Mouse (Mus musculus): ENCODE data around the gene 4930572O03Rik. TPM values are rescaled to one million over a fixed set of nuclear protein-coding genes. Genes with fewer than 3 reads are reported as not detected.
"Not testable (repeated sequence)": the region's sequence is repeated elsewhere in the genome, so short reads cannot be mapped to it uniquely, and the experiment has no call there.

4930572O03Rik gene
- polyA plus RNA-seq, 1 experiment: not detected

DNA sequence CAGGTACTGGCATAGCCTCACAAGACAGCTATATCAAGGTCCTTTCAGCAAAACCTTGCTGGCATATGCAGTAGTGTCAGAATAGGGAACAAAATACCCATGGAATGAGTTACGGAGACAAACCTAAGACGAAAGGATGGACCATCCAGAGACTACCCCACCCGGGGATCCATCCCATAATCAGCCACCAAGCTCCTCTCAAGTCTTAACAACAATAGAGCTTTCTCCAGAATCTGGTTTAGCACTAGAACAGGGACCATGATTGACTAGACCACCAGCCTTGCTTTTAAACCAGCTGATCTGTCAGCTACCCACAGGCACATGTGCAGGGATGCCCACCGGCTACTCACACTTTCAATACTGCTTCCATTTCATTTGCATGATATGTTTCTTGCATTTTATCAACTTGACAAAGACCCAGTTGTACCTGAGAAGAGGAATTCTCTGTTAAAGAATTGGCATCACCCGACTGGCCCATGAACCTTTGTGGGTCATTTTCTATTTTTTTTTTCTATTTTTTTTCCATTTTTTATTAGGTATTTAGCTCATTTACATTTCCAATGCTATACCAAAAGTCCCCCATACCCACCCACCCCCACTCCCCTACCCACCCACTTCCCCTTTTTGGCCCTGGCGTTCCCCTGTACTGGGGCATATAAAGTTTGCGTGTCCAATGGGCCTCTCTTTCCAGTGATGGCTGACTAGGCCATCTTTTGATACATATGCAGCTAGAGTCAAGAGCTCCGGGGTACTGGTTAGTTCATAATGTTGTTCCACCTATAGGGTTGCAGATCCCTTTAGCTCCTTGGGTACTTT, 17.8 kb upstream of the 4930572O03Rik start:
- not testable (repeated sequence) for H3K27me3 ChIP-seq (ENCODE audit: control insufficient read depth, insufficient read depth, insufficient read length); H3ac ChIP-seq (ENCODE audit: control insufficient read depth, insufficient read length); H3K36me3 ChIP-seq (ENCODE audit: control insufficient read depth, insufficient read depth); H3K79me2 ChIP-seq (ENCODE audit: control insufficient read depth, insufficient read depth); H3K4me3 ChIP-seq; H3K4me2 ChIP-seq (ENCODE audit: low read depth)

DNA sequence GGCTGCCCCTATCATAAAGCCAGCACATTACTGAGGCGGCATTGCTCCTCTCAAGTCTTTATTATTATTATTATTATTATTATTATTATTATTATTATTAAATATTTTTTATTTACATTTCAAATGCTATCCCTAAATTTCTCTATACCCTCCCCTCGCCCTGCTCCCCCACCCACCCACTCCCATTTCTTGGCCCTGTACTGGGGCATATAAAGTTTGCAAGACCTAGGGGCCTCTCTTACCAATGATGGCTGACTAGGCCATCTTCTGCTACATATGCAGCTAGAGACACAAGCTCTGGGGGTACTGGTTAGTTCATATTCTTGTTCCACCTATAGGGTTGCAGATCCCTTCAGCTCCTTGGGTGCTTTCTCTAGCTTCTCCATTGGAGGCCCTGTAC, 17.1 kb upstream of the 4930572O03Rik start:
- H3K79me2 ChIP-seq (ENCODE audit: control insufficient read depth, insufficient read depth); H3ac ChIP-seq (ENCODE audit: control insufficient read depth, insufficient read length); H3K27me3 ChIP-seq (ENCODE audit: control insufficient read depth, insufficient read depth, insufficient read length); H3K36me3 ChIP-seq (ENCODE audit: control insufficient read depth, insufficient read depth); H3K4me2 ChIP-seq (ENCODE audit: low read depth); H3K4me3 ChIP-seq: not testable (repeated sequence)

- not testable (repeated sequence) for H3K36me3 ChIP-seq (ENCODE audit: control insufficient read depth, insufficient read depth); H3K79me2 ChIP-seq (ENCODE audit: control insufficient read depth, insufficient read depth); H3K4me2 ChIP-seq (ENCODE audit: low read depth); H3K4me3 ChIP-seq; H3K27me3 ChIP-seq (ENCODE audit: control insufficient read depth, insufficient read depth, insufficient read length); H3ac ChIP-seq (ENCODE audit: control insufficient read depth, insufficient read length)
These were observed 13.9 kb upstream of the 4930572O03Rik start for GRCm38 (mm10) chr5:15670789-15671188.

DNA sequence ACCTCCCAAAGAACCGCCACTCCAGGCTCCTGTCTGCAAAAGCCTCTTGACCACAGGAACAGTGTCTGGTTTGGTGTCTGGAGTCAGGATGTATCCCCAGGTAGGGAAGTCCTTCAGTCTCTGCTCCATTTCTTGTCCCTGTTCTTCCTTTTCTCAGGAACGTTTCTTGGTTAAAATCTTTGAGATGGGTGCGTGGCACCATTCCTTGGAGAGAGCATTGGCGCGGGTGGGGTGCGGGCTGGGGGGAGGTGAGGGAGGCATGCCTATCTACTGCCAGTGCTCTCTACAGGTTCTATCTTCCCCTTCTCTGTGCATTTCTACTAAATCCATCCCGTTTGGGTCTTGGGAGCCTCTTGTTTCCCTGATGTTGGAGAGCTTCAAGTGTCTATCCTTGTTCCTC, 7.0 kb upstream of the 4930572O03Rik start:
- not testable (repeated sequence) for H3K36me3 ChIP-seq (ENCODE audit: control insufficient read depth, insufficient read depth); H3K79me2 ChIP-seq (ENCODE audit: control insufficient read depth, insufficient read depth); H3K4me2 ChIP-seq (ENCODE audit: low read depth); H3K4me3 ChIP-seq; H3K27me3 ChIP-seq (ENCODE audit: control insufficient read depth, insufficient read depth, insufficient read length); H3ac ChIP-seq (ENCODE audit: control insufficient read depth, insufficient read length)

DNA sequence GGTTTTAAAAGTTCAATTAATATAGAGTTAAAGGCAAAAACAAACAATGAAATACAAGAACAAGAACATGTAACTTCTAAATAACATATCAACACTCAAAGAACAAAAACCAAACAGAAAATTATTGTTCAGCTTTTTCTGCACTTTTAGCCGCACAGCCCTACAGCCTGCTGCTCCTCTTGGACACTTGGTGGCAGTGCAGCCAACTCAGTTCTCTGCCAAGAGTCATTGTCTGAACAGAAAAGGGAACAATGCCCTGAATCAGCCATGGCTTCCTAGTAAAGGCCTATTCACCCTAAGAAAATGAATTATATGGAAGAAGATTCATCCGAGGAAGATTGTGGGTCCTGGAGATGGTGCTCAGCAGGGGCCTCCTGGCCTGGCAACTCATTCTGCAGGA, 4.5 kb downstream of the 4930572O03Rik start:
- H3K79me2 ChIP-seq (ENCODE audit: control insufficient read depth, insufficient read depth); H3K4me2 ChIP-seq (ENCODE audit: low read depth); H3K27me3 ChIP-seq (ENCODE audit: control insufficient read depth, insufficient read depth, insufficient read length); H3K36me3 ChIP-seq (ENCODE audit: control insufficient read depth, insufficient read depth); H3K4me3 ChIP-seq; H3ac ChIP-seq (ENCODE audit: control insufficient read depth, insufficient read length): not testable (repeated sequence)

DNA sequence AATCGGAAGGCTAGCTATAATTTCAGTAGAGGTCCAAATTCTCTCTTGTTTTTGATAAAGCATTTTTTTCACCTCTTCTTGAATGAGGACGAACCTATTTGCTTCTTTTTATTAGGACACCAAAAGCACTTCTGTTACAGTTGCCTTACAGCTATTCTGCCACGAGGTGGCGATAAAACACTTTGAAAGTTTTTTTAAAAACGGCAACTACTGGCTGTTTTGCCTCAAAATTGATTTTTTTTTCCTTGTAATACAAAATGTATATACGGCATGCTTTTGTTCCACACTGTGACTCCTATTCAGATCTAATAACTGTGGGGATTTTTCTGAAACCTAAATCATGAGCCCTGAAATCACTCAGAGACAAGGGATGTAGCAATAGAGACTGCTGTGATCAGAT, 11.2 kb downstream of the 4930572O03Rik start:
- H3K4me2 ChIP-seq (ENCODE audit: low read depth); H3K27me3 ChIP-seq (ENCODE audit: control insufficient read depth, insufficient read depth, insufficient read length); H3ac ChIP-seq (ENCODE audit: control insufficient read depth, insufficient read length); H3K36me3 ChIP-seq (ENCODE audit: control insufficient read depth, insufficient read depth); H3K79me2 ChIP-seq (ENCODE audit: control insufficient read depth, insufficient read depth); H3K4me3 ChIP-seq: not testable (repeated sequence)

DNA sequence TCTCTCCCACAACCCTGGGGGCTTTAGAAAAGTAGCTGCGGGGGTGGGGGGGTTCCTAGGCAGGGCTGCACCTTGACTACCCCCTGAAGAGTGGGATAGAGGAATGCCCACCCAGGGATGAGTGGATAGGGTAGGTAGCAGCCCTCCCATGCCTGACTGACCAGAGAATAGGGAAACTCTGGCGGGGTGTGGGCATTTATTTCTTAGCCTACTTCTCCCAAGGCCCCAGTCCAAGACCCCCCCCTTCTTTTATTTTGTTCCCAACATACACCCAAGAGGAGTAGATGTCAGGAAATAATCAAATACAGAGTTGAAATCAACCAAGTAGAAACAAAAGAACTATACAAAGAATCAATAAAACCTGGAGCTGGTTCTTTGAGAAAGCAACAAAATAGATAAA, 19.2 kb downstream of the 4930572O03Rik start:
- not testable (repeated sequence) for H3K4me3 ChIP-seq; H3ac ChIP-seq (ENCODE audit: control insufficient read depth, insufficient read length); H3K27me3 ChIP-seq (ENCODE audit: control insufficient read depth, insufficient read depth, insufficient read length); H3K36me3 ChIP-seq (ENCODE audit: control insufficient read depth, insufficient read depth); H3K4me2 ChIP-seq (ENCODE audit: low read depth); H3K79me2 ChIP-seq (ENCODE audit: control insufficient read depth, insufficient read depth)

GRCm38 (mm10) chr5:15630068-15630467, 26.8 kb downstream of the 4930572O03Rik start:
- H3K79me2 ChIP-seq (ENCODE audit: control insufficient read depth, insufficient read depth); H3K27me3 ChIP-seq (ENCODE audit: control insufficient read depth, insufficient read depth, insufficient read length); H3K4me3 ChIP-seq; H3ac ChIP-seq (ENCODE audit: control insufficient read depth, insufficient read length); H3K4me2 ChIP-seq (ENCODE audit: low read depth); H3K36me3 ChIP-seq (ENCODE audit: control insufficient read depth, insufficient read depth): not testable (repeated sequence)

DNA sequence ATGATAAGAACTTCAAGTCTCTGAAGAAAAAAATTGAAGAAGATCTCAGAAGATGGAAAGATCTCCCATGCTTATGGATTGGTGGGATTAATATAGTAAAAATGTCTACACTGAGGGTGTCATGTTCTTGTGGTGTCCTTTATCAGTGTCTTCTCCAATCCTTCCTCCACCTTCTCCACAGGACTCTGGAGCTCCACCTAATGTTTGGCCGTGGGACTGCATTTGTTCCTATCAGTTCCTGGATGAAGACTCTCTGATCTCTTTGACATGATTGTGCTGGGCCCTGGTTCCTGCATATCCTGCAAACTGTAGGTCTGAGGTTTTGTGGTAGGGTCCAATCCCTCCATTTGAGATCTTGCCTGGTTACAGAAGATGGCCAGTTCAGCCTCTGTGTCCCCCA, 28.7 kb downstream of the 4930572O03Rik start:
- H3K27me3 ChIP-seq (ENCODE audit: control insufficient read depth, insufficient read depth, insufficient read length); H3K4me3 ChIP-seq; H3K36me3 ChIP-seq (ENCODE audit: control insufficient read depth, insufficient read depth); H3ac ChIP-seq (ENCODE audit: control insufficient read depth, insufficient read length); H3K4me2 ChIP-seq (ENCODE audit: low read depth); H3K79me2 ChIP-seq (ENCODE audit: control insufficient read depth, insufficient read depth): not testable (repeated sequence)

DNA sequence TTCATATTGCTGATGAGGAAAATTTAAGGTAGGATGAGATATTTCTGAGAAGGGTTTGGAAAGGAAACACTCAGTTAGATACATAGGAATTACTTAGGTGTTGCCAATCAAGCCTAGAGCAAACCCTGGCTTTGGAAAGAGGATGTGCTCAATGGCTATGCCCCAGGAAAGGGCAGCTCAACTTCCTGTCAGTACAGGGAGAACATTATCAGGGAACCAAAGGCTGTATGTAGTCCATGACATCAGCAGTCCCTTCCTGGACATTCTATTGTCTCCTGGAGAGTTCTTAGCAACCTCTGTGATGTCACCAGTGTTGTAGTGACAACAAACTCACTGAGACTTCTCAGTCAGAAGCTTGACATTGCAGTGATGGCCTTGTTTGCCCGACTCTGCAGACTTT, 38.1 kb downstream of the 4930572O03Rik start, which contains the start of gene Speer4d:
Gene Speer4d, plus strand, starts transcription at position 301 of the 400 bp plus-strand sequence.
- H3K4me3 ChIP-seq; H3K4me2 ChIP-seq (ENCODE audit: low read depth); H3K79me2 ChIP-seq (ENCODE audit: control insufficient read depth, insufficient read depth); H3K36me3 ChIP-seq (ENCODE audit: control insufficient read depth, insufficient read depth); H3K27me3 ChIP-seq (ENCODE audit: control insufficient read depth, insufficient read depth, insufficient read length); H3ac ChIP-seq (ENCODE audit: control insufficient read depth, insufficient read length): not testable (repeated sequence)

DNA sequence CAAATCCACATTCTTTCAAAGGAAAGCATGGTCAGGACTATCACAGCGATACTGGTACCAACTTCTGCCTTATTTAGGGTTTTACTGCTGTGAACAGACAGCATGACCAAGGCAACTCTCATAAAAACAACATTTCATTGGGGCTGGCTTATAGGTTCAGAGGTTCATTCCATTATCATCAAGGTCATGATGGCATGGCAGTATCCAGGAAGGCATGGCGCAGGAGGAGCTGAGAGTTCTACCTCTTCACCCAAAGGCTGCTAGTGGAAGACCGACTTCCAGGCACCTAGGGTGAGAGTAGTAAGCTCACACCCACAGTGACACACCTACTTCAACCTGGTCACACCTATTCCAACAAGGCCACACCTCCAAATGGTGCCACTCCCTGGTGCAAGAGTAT, 40.7 kb downstream of the 4930572O03Rik start:
- H3K4me3 ChIP-seq; H3K79me2 ChIP-seq (ENCODE audit: control insufficient read depth, insufficient read depth); H3ac ChIP-seq (ENCODE audit: control insufficient read depth, insufficient read length); H3K27me3 ChIP-seq (ENCODE audit: control insufficient read depth, insufficient read depth, insufficient read length); H3K36me3 ChIP-seq (ENCODE audit: control insufficient read depth, insufficient read depth); H3K4me2 ChIP-seq (ENCODE audit: low read depth): not testable (repeated sequence)

DNA sequence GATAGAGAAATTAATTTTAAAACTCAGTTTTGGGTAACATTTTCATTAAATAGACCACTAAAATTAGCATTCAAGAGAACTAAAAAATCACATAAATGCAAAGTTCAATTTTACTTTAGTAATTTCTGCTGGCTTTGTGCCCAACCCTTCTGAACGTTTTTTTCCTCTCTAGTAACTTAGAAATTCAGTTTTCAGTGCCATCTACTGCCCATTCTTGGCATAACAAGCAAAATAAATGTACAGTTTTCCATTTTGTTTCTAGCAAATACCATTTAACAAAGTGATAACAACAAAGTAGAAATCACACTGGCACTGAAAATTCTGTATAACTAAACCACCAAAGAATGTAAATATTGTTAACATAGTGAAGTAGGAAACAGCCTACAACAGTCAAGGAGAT, 46.2 kb downstream of the 4930572O03Rik start:
- not testable (repeated sequence) for H3K27me3 ChIP-seq (ENCODE audit: control insufficient read depth, insufficient read depth, insufficient read length); H3ac ChIP-seq (ENCODE audit: control insufficient read depth, insufficient read length); H3K79me2 ChIP-seq (ENCODE audit: control insufficient read depth, insufficient read depth)

DNA sequence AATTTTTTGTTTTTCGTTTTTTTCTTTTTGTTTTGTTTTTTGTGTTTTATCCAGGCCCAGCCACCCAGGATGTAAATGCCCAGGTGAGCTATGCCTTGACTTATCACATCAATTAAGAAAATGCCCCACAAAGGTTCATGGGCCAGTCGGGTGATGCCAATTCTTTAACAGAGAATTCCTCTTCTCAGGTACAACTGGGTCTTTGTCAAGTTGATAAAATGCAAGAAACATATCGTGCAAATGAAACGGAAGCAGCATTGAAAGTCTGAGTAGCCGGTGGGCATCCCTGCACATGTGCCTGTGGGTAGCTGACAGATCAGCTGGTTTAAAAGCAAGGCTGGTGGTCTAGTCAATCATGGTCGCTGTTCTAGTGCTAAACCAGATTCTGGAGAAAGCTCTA, 50.2 kb downstream of the 4930572O03Rik start:
- not testable (repeated sequence) for H3K36me3 ChIP-seq (ENCODE audit: control insufficient read depth, insufficient read depth); H3K27me3 ChIP-seq (ENCODE audit: control insufficient read depth, insufficient read depth, insufficient read length); H3K79me2 ChIP-seq (ENCODE audit: control insufficient read depth, insufficient read depth); H3ac ChIP-seq (ENCODE audit: control insufficient read depth, insufficient read length); H3K4me2 ChIP-seq (ENCODE audit: low read depth); H3K4me3 ChIP-seq

More for the DNA sequence above, 46.2 kb downstream of the 4930572O03Rik start:
- not testable (repeated sequence) for H3K4me3 ChIP-seq; H3K4me2 ChIP-seq (ENCODE audit: low read depth); H3K36me3 ChIP-seq (ENCODE audit: control insufficient read depth, insufficient read depth)
